Mouse (Mus musculus) spleen, adult 2 months (tissue): ENCODE measurements around the gene Xrcc6. TPM values are rescaled to one million over a fixed set of nuclear protein-coding genes. Genes with fewer than 3 reads are reported as not detected.

ENCODE experiments used
- DNase-seq, 2 experiments: peaks; one replicate each; pipeline versions ENCODE4 v3.0.0 to v3.0.0-alpha.2; 2012 to 2021; ENCODE audit warnings: low spot score in 2 of 2, low read depth in 1 of 2
- H3K27ac ChIP-seq: fragments of 200-500 bp; 2 replicates; pipeline ENCODE4 v1.5.1; 2012; ENCODE audit warnings: low read length, inconsistent platforms; ENCODE audit not compliant: insufficient read depth
- H3K27me3 ChIP-seq: fragments of 200-500 bp; 2 replicates; pipeline ENCODE4 v1.6.1; 2012; ENCODE audit warnings: mild to moderate bottlenecking, moderate library complexity, low read length, inconsistent platforms; ENCODE audit not compliant: control insufficient read depth, insufficient read depth
- H3K36me3 ChIP-seq: fragments of 200-500 bp; 2 replicates; pipeline ENCODE4 v1.6.1; 2012; ENCODE audit warnings: mild to moderate bottlenecking, low read length, inconsistent platforms; ENCODE audit not compliant: control insufficient read depth, insufficient read depth
- H3K4me1 ChIP-seq: fragments of 200-500 bp; 2 replicates; pipeline ENCODE4 v1.6.1; 2011; ENCODE audit warnings: inconsistent platforms; ENCODE audit not compliant: control insufficient read depth, insufficient read depth, insufficient read length
- H3K4me3 ChIP-seq: fragments of 200-500 bp; 2 replicates; pipeline ENCODE4 v1.5.1; 2011; ENCODE audit warnings: mild to moderate bottlenecking, inconsistent platforms; ENCODE audit not compliant: insufficient read depth, insufficient read length; ENCODE audit errors: extremely low read depth
- CTCF ChIP-seq: fragments of 200-500 bp; IDR thresholded peaks from 2 replicates; pipeline ENCODE4 v1.5.1; 2011; ENCODE audit warnings: mild to moderate bottlenecking, inconsistent platforms; ENCODE audit not compliant: insufficient read depth, insufficient read length, insufficient replicate concordance; ENCODE audit errors: extremely low read depth
- POLR2A ChIP-seq: fragments of 200-500 bp; IDR thresholded peaks from 2 replicates; pipeline ENCODE4 v1.6.1; 2011; ENCODE audit warnings: low read depth, low read length, inconsistent platforms
- WGBS: fragments of 180-500 bp; shearing (Covaris S2); methylation state at CpG from one replicate; pipeline ENCODE4 v1.1.7; 2018; 5-methylcytosine and 5-hydroxymethylcytosine counted together
- polyA plus RNA-seq: library from polyadenylated mRNA; depleted of rRNA; stranded (reverse); fragments of >200 nt; gene quantifications from 2 replicates; pipeline ENCODE4 v1.2.3, GENCODE M21; 2012

Gene Xrcc6
- polyA plus RNA-seq, 1 experiment: 11.8 TPM

DNA sequence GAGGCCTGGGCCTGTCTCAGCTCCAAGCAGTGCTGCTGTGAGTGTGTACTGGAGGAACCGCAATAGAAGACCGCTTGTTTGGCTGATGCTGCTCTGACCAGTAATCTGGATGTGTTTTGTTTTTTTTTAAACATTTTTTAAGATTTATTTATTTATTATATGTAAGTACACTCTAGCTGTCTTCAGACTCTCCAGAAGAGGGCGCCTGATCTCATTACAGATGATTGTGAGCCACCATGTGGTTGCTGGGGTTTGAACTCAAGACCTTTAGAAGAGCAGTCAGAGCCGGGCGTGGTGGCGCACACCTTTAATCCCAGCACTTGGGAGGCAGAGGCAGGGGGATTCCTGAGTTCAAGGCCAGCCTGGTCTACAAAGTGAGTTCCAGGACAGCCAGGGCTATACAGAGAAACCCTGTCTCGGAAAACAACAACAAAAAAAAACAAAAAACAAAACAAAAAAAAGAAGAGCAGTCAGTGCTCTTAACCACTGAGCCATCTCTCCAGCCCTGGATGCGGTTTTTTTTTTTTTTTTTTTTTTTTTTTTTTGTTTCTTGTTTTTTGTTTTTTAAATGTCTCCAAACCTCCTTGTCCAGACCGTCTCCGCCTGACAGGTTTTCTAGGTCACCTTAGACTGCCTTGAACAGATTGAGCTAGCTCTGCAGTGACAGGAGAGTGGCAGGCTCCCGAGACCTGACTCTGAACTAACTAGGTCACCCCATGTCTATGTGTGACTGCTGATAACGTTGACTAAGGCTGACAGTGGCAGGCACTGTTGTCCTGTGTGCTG, 48.5 kb downstream of the Xrcc6 start:
- WGBS: 79% methylated on average over 12 of the region's 12 CpGs
- DNase-seq: peak in 1 of 2 experiments; percentile 14
- Histone ChIP-seq H3K27me3 (no peaks in the 10 kb centered on the region), H3K36me3 (peaks cover 18% of the 10 kb centered on the region), H3K4me1 (no peaks in the 10 kb centered on the region), H3K27ac (no peak overlapping the region), H3K4me3 (no peak overlapping the region)
- TF ChIP-seq POLR2A (no peak), CTCF (no peak)

DNA sequence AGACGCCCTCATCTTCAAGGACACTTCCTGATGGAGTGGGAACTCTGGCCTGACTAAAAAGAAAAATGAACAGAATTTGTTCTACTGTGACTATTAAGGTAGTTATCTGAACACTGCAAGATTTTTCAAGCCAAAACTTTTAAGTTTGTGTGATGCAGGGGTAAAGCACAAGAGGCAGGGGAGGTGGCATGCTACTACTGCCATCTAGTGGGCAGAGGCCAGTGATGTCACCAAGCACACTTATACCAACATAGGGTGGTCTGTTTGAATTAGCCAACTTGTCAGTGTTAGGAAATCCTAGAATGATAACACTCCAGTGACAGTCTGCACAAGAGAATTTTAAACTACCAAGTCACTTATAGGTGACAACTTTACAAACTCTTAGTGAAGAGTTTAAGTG, 53.0 kb downstream of the Xrcc6 start:
- H3K4me1 ChIP-seq: no peaks in the 10 kb centered on the region
- DNase-seq: peak; percentile 35 to 39
- TF ChIP-seq CTCF: peak; percentile 63; the same call in 1 of the 2 replicates
- no peak for TF ChIP-seq POLR2A
- no peak overlapping the region for H3K4me3 ChIP-seq
- H3K27me3 ChIP-seq: no peaks in the 10 kb centered on the region
- WGBS: 98% methylated on average over 1 of the region's 1 CpGs
- H3K27ac ChIP-seq: no peak overlapping the region
- H3K36me3 ChIP-seq: peaks cover 24% of the 10 kb centered on the region

DNA sequence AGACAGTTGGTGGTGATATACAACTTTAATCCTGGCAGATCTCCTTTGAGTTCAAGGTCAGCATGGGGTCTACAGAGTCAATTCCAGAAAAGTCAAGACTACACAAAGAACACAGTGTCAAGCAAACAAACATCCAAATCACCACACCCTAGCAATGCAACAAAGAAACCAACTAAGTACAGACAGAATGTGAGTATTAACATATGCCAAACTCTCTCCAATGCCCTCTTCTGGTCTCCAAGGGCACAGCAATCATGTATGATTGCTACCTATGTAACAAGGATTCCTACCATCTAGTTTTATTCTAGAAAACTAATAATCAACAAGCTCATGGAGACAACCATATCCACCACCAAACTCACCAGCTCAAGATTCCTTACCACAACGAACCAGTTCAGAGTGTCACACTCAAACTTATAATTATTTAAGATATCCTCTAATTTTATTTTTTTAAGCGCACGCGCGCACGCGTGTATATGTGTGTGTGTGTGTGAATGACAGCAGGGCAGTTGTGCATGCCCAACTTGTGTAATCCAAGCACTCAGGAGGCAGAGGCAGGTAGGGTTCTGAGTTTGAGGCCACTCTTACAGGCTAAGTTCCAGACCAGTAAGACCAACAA, 56.6 kb downstream of the Xrcc6 start:
- WGBS: 93% methylated on average over 7 of the region's 7 CpGs
- no peak for TF ChIP-seq POLR2A
- TF ChIP-seq CTCF: no peak
- H3K4me3 ChIP-seq: no peak overlapping the region
- no peak for DNase-seq
- H3K36me3 ChIP-seq: peaks cover 18% of the 10 kb centered on the region
- H3K27ac ChIP-seq: no peak overlapping the region
- no peaks in the 10 kb centered on the region for H3K27me3 ChIP-seq
- H3K4me1 ChIP-seq: peaks cover 6% of the 10 kb centered on the region; the same call in 1 of the 2 replicates

DNA sequence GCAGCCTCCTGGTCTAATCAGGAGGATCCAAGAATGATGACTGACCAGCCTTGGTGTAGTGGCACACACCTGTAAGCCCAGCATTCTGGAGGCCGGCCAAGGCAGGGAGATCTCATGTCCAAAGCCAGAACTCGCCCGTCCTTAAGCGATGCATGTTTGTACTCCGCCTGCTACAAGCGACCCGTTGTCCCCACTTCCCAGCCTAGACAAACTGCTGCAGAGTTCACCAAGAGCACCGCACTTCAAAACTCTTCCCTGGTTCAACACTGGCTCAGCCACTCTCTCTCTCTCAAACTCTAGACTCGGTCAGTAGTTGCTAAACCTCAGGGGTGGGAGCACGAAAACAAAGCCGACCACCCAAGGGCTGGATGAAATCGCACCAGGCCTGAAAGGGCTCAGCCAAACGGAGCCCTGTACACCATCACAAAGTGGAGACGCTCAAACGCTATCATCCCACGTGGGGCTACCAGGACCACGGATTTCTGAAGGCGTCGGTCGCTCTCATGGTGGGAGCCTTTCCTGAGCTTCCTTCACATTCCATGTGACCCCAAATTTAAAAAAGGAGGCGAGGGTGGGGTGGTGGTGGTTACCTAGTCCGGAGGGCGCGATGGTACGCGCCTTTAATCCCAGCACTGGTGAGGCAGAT, 58.7 kb downstream of the Xrcc6 start:
- H3K27me3 ChIP-seq: no peaks in the 10 kb centered on the region
- no peak for DNase-seq
- peaks cover 6% of the 10 kb centered on the region; the same call in 1 of the 2 replicates for H3K4me1 ChIP-seq
- no peak overlapping the region for H3K27ac ChIP-seq
- TF ChIP-seq CTCF (no peak), POLR2A (no peak)
- WGBS: under 1% methylated on average over 26 of the region's 26 CpGs
- peaks cover 10% of the 10 kb centered on the region for H3K36me3 ChIP-seq
- peak overlapping the region; percentile 96 for H3K4me3 ChIP-seq

DNA sequence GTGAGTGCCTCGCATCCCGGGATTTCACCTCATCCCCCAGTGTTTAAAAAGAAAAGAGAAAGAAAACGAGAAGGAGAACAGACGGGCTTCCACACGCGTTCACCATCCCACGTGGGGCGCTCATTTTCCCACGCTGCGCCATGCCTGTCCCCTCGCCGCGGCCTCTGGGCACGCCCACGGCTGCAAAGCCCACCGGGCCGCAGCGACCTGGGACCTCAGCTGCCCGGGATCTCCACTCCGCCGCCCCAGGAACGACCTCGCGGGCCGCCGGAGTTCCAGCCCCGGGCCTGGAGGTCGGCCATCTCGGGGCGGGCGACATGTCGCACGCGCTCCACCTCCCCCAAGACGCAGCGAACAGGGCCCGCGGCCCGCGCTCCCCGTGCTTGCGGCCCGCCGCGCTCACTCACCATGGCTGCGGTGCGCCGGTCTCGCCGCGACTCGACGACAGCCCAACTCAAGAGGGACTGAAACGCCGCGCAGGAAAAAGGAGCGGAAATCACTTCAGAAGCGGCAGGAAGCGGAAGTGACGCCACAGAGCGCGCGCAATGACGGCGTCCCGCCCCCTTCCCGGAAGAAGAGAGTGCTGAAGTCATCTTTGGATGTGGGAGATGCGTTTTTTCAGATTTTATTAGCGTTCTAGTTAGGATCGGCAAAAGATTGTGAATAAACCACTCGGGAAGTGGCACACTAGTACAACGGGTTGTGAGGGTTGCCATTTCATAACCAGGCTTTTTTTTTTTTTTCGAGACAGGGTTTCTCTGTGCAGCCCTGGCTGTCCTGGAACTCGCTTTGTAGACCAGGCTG, 59.6 kb downstream of the Xrcc6 start, which contains the start of gene Snu13:
Snu13 (minus strand) TSS at position 519 of the 804 bp plus-strand sequence.
- DNase-seq: peak; percentile 74 to 90
- no peak for TF ChIP-seq CTCF
- peak; percentile 75; the same call in 1 of the 2 replicates for TF ChIP-seq POLR2A
- peaks cover 8% of the 10 kb centered on the region for H3K36me3 ChIP-seq
- H3K4me3 ChIP-seq: peak within 1 kb of the TSS; percentile 96
- H3K4me1 ChIP-seq: peaks cover 6% of the 10 kb centered on the region; the same call in 1 of the 2 replicates
- under 1% methylated on average over 74 of the region's 74 CpGs for WGBS
- H3K27me3 ChIP-seq: no peaks in the 10 kb centered on the region
- H3K27ac ChIP-seq: peak within 1 kb of the TSS; percentile 89

DNA sequence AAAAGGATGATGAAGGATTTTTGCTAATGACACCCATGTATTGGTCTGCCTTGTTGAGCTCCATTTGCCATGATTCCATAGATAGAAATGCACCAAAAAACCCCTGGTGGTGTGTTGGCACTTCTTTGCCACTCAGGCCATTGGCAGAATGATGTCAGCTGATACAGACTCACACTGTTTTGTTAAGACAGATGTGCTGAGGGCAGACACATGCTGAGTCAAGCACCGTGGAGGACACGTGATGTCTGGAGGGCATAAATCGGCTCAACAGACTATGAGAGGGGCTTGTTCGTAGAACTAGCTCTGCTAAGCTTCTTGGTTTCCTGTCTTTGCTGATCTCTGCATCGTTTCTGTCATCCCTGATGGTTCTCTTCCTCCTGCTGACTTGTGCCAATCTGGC, 64.9 kb downstream of the Xrcc6 start:
- 61% methylated on average over 5 of the region's 5 CpGs for WGBS
- no peak for DNase-seq
- no peaks in the 10 kb centered on the region for H3K36me3 ChIP-seq

More for the DNA sequence above, 64.9 kb downstream of the Xrcc6 start:
- TF ChIP-seq POLR2A: no peak
- no peak for TF ChIP-seq CTCF
- H3K4me1 ChIP-seq: no peaks in the 10 kb centered on the region; the same call in 1 of the 2 replicates
- H3K27me3 ChIP-seq: no peaks in the 10 kb centered on the region
- H3K27ac ChIP-seq: no peak overlapping the region
- no peak overlapping the region for H3K4me3 ChIP-seq
